Mouse (Mus musculus) ZHBTc4 (cell line): ENCODE measurements around the gene Hist1h3h.
A peak's percentile ranks its signal among the peaks of the same experiment; 100 is the strongest.

Experiments used
- DNase-seq: peaks from one replicate; pipeline ENCODE4 v3.0.0-alpha.2; 2011; ENCODE audit warnings: low read depth, low spot score

Hist1h3h gene

GRCm38 (mm10) chr13:21717397-21718357, at the start of gene Hist1h3h:
Gene Hist1h3h, plus strand, starts transcription at chr13:21717659.
- DNase-seq: peak; percentile 92

GRCm38 (mm10) chr13:21677305-21677704, 40.2 kb upstream of the Hist1h3h start, which contains the start of gene Olfr1360:
Gene Olfr1360, minus strand, starts transcription at chr13:21677405.
- no peak for DNase-seq

- DNase-seq: no peak
Measured at GRCm38 (mm10) chr13:21697811-21698210, 19.6 kb upstream of the Hist1h3h start, which contains the start of gene Olfr1359. Gene Olfr1359, plus strand, starts transcription at chr13:21698111.

- no peak for DNase-seq
Measured at GRCm38 (mm10) chr13:21706669-21707068, 10.8 kb upstream of the Hist1h3h start.

- peak; percentile 91 for DNase-seq
Measured at GRCm38 (mm10) chr13:21710031-21710711, 7.3 kb upstream of the Hist1h3h start.

- peak; percentile 74 for DNase-seq
Measured at GRCm38 (mm10) chr13:21710821-21711525, 6.5 kb upstream of the Hist1h3h start.

- no peak for DNase-seq
Measured at GRCm38 (mm10) chr13:21711698-21712097, 5.8 kb upstream of the Hist1h3h start.

- DNase-seq: peak; percentile 73
Measured at GRCm38 (mm10) chr13:21714725-21715124, 2.7 kb upstream of the Hist1h3h start.

GRCm38 (mm10) chr13:21715131-21715863, 2.2 kb upstream of the Hist1h3h start:
- peak; percentile 52 for DNase-seq

GRCm38 (mm10) chr13:21715864-21716539, 1.5 kb upstream of the Hist1h3h start, which contains the start of the genes Hist1h2bl and Hist1h2ai:
Gene Hist1h2bl, minus strand, starts transcription at chr13:21716143.
Gene Hist1h2ai, plus strand, starts transcription at chr13:21716422.
- peak; percentile 95 for DNase-seq

- peak; percentile 78 for DNase-seq
Measured at GRCm38 (mm10) chr13:21716540-21717391, 693 bp upstream of the Hist1h3h start.

- DNase-seq: peak; percentile 75
Measured at GRCm38 (mm10) chr13:21718381-21719080, 1.1 kb downstream of the Hist1h3h start.

GRCm38 (mm10) chr13:21721107-21721756, 3.8 kb downstream of the Hist1h3h start:
- peak; percentile 70 for DNase-seq

GRCm38 (mm10) chr13:21721757-21722372, 4.4 kb downstream of the Hist1h3h start, which contains the start of gene Hist1h2bm:
Gene Hist1h2bm, plus strand, starts transcription at chr13:21722044.
- peak; percentile 91 for DNase-seq

- peak; percentile 44 for DNase-seq
Measured at GRCm38 (mm10) chr13:21722373-21722925, 5.0 kb downstream of the Hist1h3h start.

- DNase-seq: peak; percentile 26
Measured at GRCm38 (mm10) chr13:21722993-21723836, 5.8 kb downstream of the Hist1h3h start.
